Mouse (Mus musculus): ENCODE data around the gene Necab2.

Necab2 gene

GRCm38 (mm10) chr8:119520102-119520501 is 73.6 kb downstream of the Necab2 start:
- no peak for DNase-seq (ENCODE audit: low spot score in 2 of 2)
